In genomic region chr3:115774321-115774720, GRCm38 (mm10) we compare ENCODE assay signal across 15 mouse cellular contexts. TPM values are rescaled to one million over a fixed set of nuclear protein-coding genes. Genes with fewer than 3 reads are reported as not detected.
A peak's percentile ranks its signal among the peaks of the same experiment; 100 is the strongest.
DNase-seq lines count a peak whose midpoint lies in the region; ATAC-seq lines count a peak whose summit lies in the region.
"Had no signal": no experiment of that assay in that cellular context is flagged by ENCODE, and none has a peak within 500 bp of the region (broad histone marks: within the 10 kb centered on the region; RNA-seq: fewer than 3 reads in every experiment).

No protein-coding gene starts in this region.

- H3K4me2 ChIP-seq in midbrain, embryonic 11.5 days, result no peak overlapping the region
- peak overlapping the region; percentile 37 for H3K4me2 ChIP-seq in forebrain, embryonic 16.5 days (ENCODE audit: low read length)
- peak overlapping the region; percentile 40 for H3K4me2 ChIP-seq in neural tube, embryonic 15.5 days
- no peak overlapping the region for H3K4me2 ChIP-seq in intestine, embryonic 16.5 days (ENCODE audit: low read depth, low read length)
- H3K4me2 ChIP-seq: intestine, embryonic 15.5 days; limb, embryonic 12.5 days; liver, embryonic 15.5 days had no signal

- no peaks in the 10 kb centered on the region for H3K27me3 ChIP-seq in midbrain, embryonic 11.5 days (ENCODE audit: control insufficient read depth, insufficient read depth, low read length)
- no peaks in the 10 kb centered on the region for H3K27me3 ChIP-seq in midbrain, embryonic 10.5 days (ENCODE audit: low read depth, poor library complexity, severe bottlenecking)
- no peaks in the 10 kb centered on the region for H3K27me3 ChIP-seq in forebrain, embryonic 16.5 days (replicated peaks; ENCODE audit: control insufficient read depth, insufficient read depth, low read length)
- H3K27me3 ChIP-seq in neural tube, embryonic 15.5 days (replicated peaks), result no peaks in the 10 kb centered on the region
- H3K27me3 ChIP-seq in intestine, embryonic 16.5 days (replicated peaks; ENCODE audit: control insufficient read depth, insufficient read depth, low read length), result no peaks in the 10 kb centered on the region
- H3K27me3 ChIP-seq: intestine, embryonic 15.5 days; limb, embryonic 12.5 days; liver, embryonic 15.5 days had no signal

- ATAC-seq in midbrain, embryonic 11.5 days (ENCODE audit: low FRiP score), result peak; percentile 86
- peak; percentile 87 for ATAC-seq in forebrain, embryonic 16.5 days
- ATAC-seq in megakaryocyte progenitor cell, adult 5-6 weeks (replicated peaks; ENCODE audit: poor library complexity), result peak; percentile 52; the same call in 1 of the 2 replicates
- ATAC-seq in neural tube, embryonic 15.5 days (ENCODE audit: low FRiP score), result peak; percentile 65; the same call in 1 of the 2 replicates
- ATAC-seq in intestine, embryonic 16.5 days, result no peak
- ATAC-seq: intestine, embryonic 15.5 days had no signal

- no peak for DNase-seq in midbrain, embryonic 11.5 days (ENCODE audit: low spot score, missing footprints)
- no peak for DNase-seq in midbrain, embryonic 10.5 days (ENCODE audit: low spot score)
- no peak for DNase-seq in adrenal gland, adult 8-10 months
- DNase-seq: adrenal gland, postnatal 14 days; cerebellum, adult 9-10 months; gastrocnemius, adult 2 months; kidney, postnatal 10 days had no signal

- H3K36me3 ChIP-seq in midbrain, embryonic 11.5 days (ENCODE audit: control insufficient read depth, insufficient read depth, low read length), result no peaks in the 10 kb centered on the region
- H3K36me3 ChIP-seq in midbrain, embryonic 10.5 days, result no peaks in the 10 kb centered on the region
- H3K36me3 ChIP-seq in forebrain, embryonic 16.5 days (ENCODE audit: control insufficient read depth, insufficient read depth), result no peaks in the 10 kb centered on the region
- H3K36me3 ChIP-seq in neural tube, embryonic 15.5 days, result no peaks in the 10 kb centered on the region
- H3K36me3 ChIP-seq in intestine, embryonic 16.5 days (ENCODE audit: control insufficient read depth, insufficient read depth, low read length), result no peaks in the 10 kb centered on the region
- H3K36me3 ChIP-seq: intestine, embryonic 15.5 days; limb, embryonic 12.5 days; liver, embryonic 15.5 days had no signal

- H3K4me3 ChIP-seq in midbrain, embryonic 11.5 days (ENCODE audit: low read depth, low read length), result no peak overlapping the region
- no peak overlapping the region for H3K4me3 ChIP-seq in midbrain, embryonic 10.5 days
- 0 out of 2 replicates have a peak overlapping the region, but pooled peaks have one; percentile 3 for H3K4me3 ChIP-seq in forebrain, embryonic 16.5 days (replicated peaks; ENCODE audit: low read length)
- no peak overlapping the region for H3K4me3 ChIP-seq in neural tube, embryonic 15.5 days (replicated peaks)
- no peak overlapping the region for H3K4me3 ChIP-seq in intestine, embryonic 16.5 days (ENCODE audit: low read length)
- H3K4me3 ChIP-seq: gastrocnemius, adult 2 months; intestine, embryonic 15.5 days; limb, embryonic 12.5 days; liver, embryonic 15.5 days had no signal

- H3K9ac ChIP-seq in midbrain, embryonic 11.5 days (ENCODE audit: low read length), result no peak overlapping the region
- no peak overlapping the region for H3K9ac ChIP-seq in forebrain, embryonic 16.5 days (replicated peaks; ENCODE audit: low read depth, low read length)
- H3K9ac ChIP-seq in neural tube, embryonic 15.5 days (replicated peaks), result no peak overlapping the region
- no peak overlapping the region for H3K9ac ChIP-seq in intestine, embryonic 16.5 days (ENCODE audit: low read depth, low read length)
- H3K9ac ChIP-seq: intestine, embryonic 15.5 days; limb, embryonic 12.5 days; liver, embryonic 15.5 days had no signal

- H3K4me1 ChIP-seq in midbrain, embryonic 11.5 days (ENCODE audit: control insufficient read depth, insufficient read depth, low read length), result no peaks in the 10 kb centered on the region
- 0 out of 2 replicates have a peak, but pooled peaks cover 5% of the 10 kb centered on the region for H3K4me1 ChIP-seq in midbrain, embryonic 10.5 days
- peaks cover 4% of the 10 kb centered on the region; the same call in 1 of the 2 replicates for H3K4me1 ChIP-seq in forebrain, embryonic 16.5 days (replicated peaks; ENCODE audit: control insufficient read depth, insufficient read depth, low read length)
- peaks cover 3% of the 10 kb centered on the region; the same call in 1 of the 2 replicates for H3K4me1 ChIP-seq in neural tube, embryonic 15.5 days
- no peaks in the 10 kb centered on the region for H3K4me1 ChIP-seq in intestine, embryonic 16.5 days (ENCODE audit: control insufficient read depth, insufficient read depth, low read length)
- H3K4me1 ChIP-seq: intestine, embryonic 15.5 days; limb, embryonic 12.5 days; liver, embryonic 15.5 days had no signal

- no peaks in the 10 kb centered on the region for H3K9me3 ChIP-seq in midbrain, embryonic 11.5 days (ENCODE audit: control insufficient read depth, low read length)
- H3K9me3 ChIP-seq in midbrain, embryonic 10.5 days (replicated peaks), result no peaks in the 10 kb centered on the region
- H3K9me3 ChIP-seq in forebrain, embryonic 16.5 days (ENCODE audit: control insufficient read depth, low read length), result no peaks in the 10 kb centered on the region
- H3K9me3 ChIP-seq in neural tube, embryonic 15.5 days (replicated peaks), result no peaks in the 10 kb centered on the region
- H3K9me3 ChIP-seq in intestine, embryonic 16.5 days (ENCODE audit: control insufficient read depth, low read length), result no peaks in the 10 kb centered on the region
- H3K9me3 ChIP-seq: intestine, embryonic 15.5 days; limb, embryonic 12.5 days; liver, embryonic 15.5 days had no signal

- 65% methylated on average over 8 of the region's 8 CpGs for WGBS in midbrain, embryonic 11.5 days
- WGBS in midbrain, embryonic 10.5 days, result 81% methylated on average over 8 of the region's 8 CpGs
- 20% methylated on average over 8 of the region's 8 CpGs for WGBS in forebrain, embryonic 16.5 days
- WGBS in neural tube, embryonic 15.5 days, result 30% methylated on average over 8 of the region's 8 CpGs
- 61% methylated on average over 8 of the region's 8 CpGs for WGBS in intestine, embryonic 16.5 days

- H3K27ac ChIP-seq in midbrain, embryonic 11.5 days (ENCODE audit: low read depth, low read length), result no peak overlapping the region
- H3K27ac ChIP-seq in midbrain, embryonic 10.5 days (replicated peaks), result no peak overlapping the region; the same call in 1 of the 2 replicates
- H3K27ac ChIP-seq in forebrain, embryonic 16.5 days (ENCODE audit: low read length), result no peak overlapping the region
- H3K27ac ChIP-seq in neural tube, embryonic 15.5 days (replicated peaks), result no peak overlapping the region
- no peak overlapping the region for H3K27ac ChIP-seq in intestine, embryonic 16.5 days (ENCODE audit: low read length)
- H3K27ac ChIP-seq: intestine, embryonic 15.5 days; limb, embryonic 12.5 days; liver, embryonic 15.5 days; macrophage had no signal

RNA-seq across cellular contexts. Expression of gene S1pr1, which starts 59.4 kb away (rescaled TPM):
- 16.6 and 17.9 TPM in 2 replicates for polyA plus RNA-seq in midbrain, embryonic 11.5 days (2014; fragmentation: Nextera tagmentation; extraction: Ambion mirVana)
- polyA plus RNA-seq in midbrain, embryonic 10.5 days (2016; fragmentation: Nextera tagmentation; extraction: Ambion mirVana), result 13.4 and 14.9 TPM in 2 replicates
- 26.4 and 35.0 TPM in 2 replicates for polyA plus RNA-seq in forebrain, embryonic 16.5 days (2015; fragmentation: Nextera tagmentation; extraction: Ambion mirVana)
- total RNA-seq in megakaryocyte progenitor cell, adult 5-6 weeks (2015), result 0.98 and 2.7 TPM in 2 replicates
- 0.17 and 1.3 TPM in 2 replicates for total RNA-seq in megakaryocyte progenitor cell, adult 5-6 weeks (2017)
- polyA plus RNA-seq in neural tube, embryonic 15.5 days (2015; fragmentation: Nextera tagmentation; extraction: Ambion mirVana), result 30.5 TPM in 2 replicates
- total RNA-seq in adrenal gland, adult 8-10 months (2022), result 10 to 100 TPM; 14.7 to 17.5 (median 15.3) TPM
- polyA plus RNA-seq in intestine, embryonic 16.5 days (2015; fragmentation: Nextera tagmentation; extraction: Ambion mirVana), result 13.8 and 14.3 TPM in 2 replicates

Comparison
In these comparisons a context has a peak if more than half of its experiments do, and no peak if none do; other contexts are left out.
1. H3K4me2 ChIP-seq: peak in forebrain, embryonic 16.5 days (single experiment) and neural tube, embryonic 15.5 days (single experiment); none in midbrain, embryonic 11.5 days (single experiment) and intestine, embryonic 16.5 days (single experiment).